Mouse (Mus musculus) stomach, adult 2 months (tissue): ENCODE measurements around the gene Rasal1. TPM values are rescaled to one million over a fixed set of nuclear protein-coding genes. Genes with fewer than 3 reads are reported as not detected.

Source experiments
- polyA plus RNA-seq: library from polyadenylated mRNA; depleted of rRNA; stranded (reverse); fragments of >200 nt; gene quantifications from 2 replicates; pipeline ENCODE4 v1.2.3, GENCODE M21; 2012; rRNA removed

Rasal1 gene
- 2.4 and 2.5 TPM in 2 replicates for polyA plus RNA-seq

GRCm38 (mm10) chr5:120648569-120649373, at the start of gene Rasal1:
Gene Rasal1 (plus strand): TSS chr5:120648812.

GRCm38 (mm10) chr5:120612442-120612821, 36.2 kb upstream of the Rasal1 start, which contains the start of the genes Rita1 and Ddx54:
Gene Rita1 (minus strand): TSS chr5:120612589.
Gene Ddx54 (plus strand): TSS chr5:120612739.

GRCm38 (mm10) chr5:120634131-120634530, 14.5 kb upstream of the Rasal1 start, which contains the start of gene Cfap73:
Gene Cfap73 (minus strand): TSS chr5:120634235.

GRCm38 (mm10) chr5:120711827-120712226, 63.2 kb downstream of the Rasal1 start, which contains the start of gene Dtx1:
Gene Dtx1 (minus strand): TSS chr5:120711927.

Other genes starting within 250 kb of the Rasal1 start
- 1.7 and 2.5 TPM in 2 replicates for gene Lhx5, start 217.1 kb upstream of the Rasal1 start, polyA plus RNA-seq
- gene Sdsl, start 176.0 kb upstream of the Rasal1 start, polyA plus RNA-seq = 10.0 and 10.2 TPM in 2 replicates
- gene Sds, start 172.3 kb upstream of the Rasal1 start, polyA plus RNA-seq = not detected in 2 replicates
- 19.3 and 22.7 TPM in 2 replicates for gene Plbd2, start 145.2 kb upstream of the Rasal1 start, polyA plus RNA-seq
- gene Slc8b1, start 137.6 kb upstream of the Rasal1 start, polyA plus RNA-seq = 10.5 and 16.0 TPM in 2 replicates
- gene Tpcn1, start 60.1 kb upstream of the Rasal1 start, polyA plus RNA-seq = 17.3 and 22.1 TPM in 2 replicates
- 0.09 and 0.11 TPM in 2 replicates for gene Iqcd, start 59.8 kb upstream of the Rasal1 start, polyA plus RNA-seq
- gene Rita1, start 36.2 kb upstream of the Rasal1 start, polyA plus RNA-seq = 22.2 and 28.6 TPM in 2 replicates
- gene Ddx54, start 36.1 kb upstream of the Rasal1 start, polyA plus RNA-seq = 17.6 and 22.7 TPM in 2 replicates
- gene Cfap73, start 14.6 kb upstream of the Rasal1 start, polyA plus RNA-seq = not detected in 2 replicates
- gene Dtx1, start 63.1 kb downstream of the Rasal1 start, polyA plus RNA-seq = 3.1 and 5.5 TPM in 2 replicates
- gene Oas2, start 101.0 kb downstream of the Rasal1 start, polyA plus RNA-seq = 4.3 and 7.3 TPM in 2 replicates
- 2.0 and 2.5 TPM in 2 replicates for gene Oas3, start 128.8 kb downstream of the Rasal1 start, polyA plus RNA-seq
- 0.11 TPM in 1 of 2 replicates, not detected in the other for gene Oas1e, start 146.7 kb downstream of the Rasal1 start, polyA plus RNA-seq
- 1.1 and 1.9 TPM in 2 replicates for gene Oas1c, start 163.7 kb downstream of the Rasal1 start, polyA plus RNA-seq
- not detected in 2 replicates for gene Oas1f, start 198.6 kb downstream of the Rasal1 start, polyA plus RNA-seq
- gene Oas1h, start 212.6 kb downstream of the Rasal1 start, polyA plus RNA-seq = not detected in 2 replicates
- gene Oas1g, start 238.8 kb downstream of the Rasal1 start, polyA plus RNA-seq = 8.6 and 10.4 TPM in 2 replicates